In the genomic region with DNA sequence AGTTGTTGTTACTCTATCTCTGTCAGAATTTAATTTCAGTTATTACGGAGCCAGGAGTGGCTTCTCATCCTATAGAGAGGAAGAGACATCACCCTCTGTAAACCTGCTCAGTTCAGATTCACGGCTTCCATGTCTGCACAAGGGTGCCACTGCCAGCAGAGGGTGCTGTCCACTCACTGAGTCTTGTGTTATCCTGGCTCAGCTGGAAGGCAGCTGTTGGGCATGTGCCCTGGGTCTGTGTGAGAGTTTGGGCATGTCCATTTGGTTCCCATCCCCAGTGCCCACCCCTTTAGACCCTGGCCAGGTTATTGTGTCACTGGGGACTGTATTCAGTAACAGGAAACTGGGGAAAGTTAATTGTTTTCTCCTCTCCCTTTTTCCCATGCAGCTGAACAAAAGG, we compare ENCODE assay signal across 8 mouse cellular contexts. TPM values are rescaled to one million over a fixed set of nuclear protein-coding genes. Genes with fewer than 3 reads are reported as not detected.
DNase-seq lines count a peak whose midpoint lies in the region; ATAC-seq and TF ChIP-seq lines count a peak whose summit lies in the region.

No protein-coding gene starts in this region.

- no peaks in the 10 kb centered on the region for H3K4me1 ChIP-seq in hindbrain, postnatal 0 days (ENCODE audit: insufficient read depth, low read length)

- WGBS in hindbrain, postnatal 0 days: 46% methylated on average over 2 of the region's 2 CpGs

- H3K27ac ChIP-seq in hindbrain, postnatal 0 days: no peak overlapping the region

- H3K4me3 ChIP-seq in hindbrain, postnatal 0 days (ENCODE audit: low read length): no peak overlapping the region

- peak; percentile 73 for DNase-seq in Muller cell, postnatal 12 days (ENCODE audit: inconsistent ontology term)
- DNase-seq in c-Kit-positive CD71-positive TER-119-negative erythroid progenitor cells, embryonic 14.5 days (ENCODE audit: low read depth): peak; percentile 68
- DNase-seq in forelimb bud, embryonic 11.5 days (ENCODE audit: low read depth, low spot score): peak; percentile 77
- DNase-seq in hindbrain, postnatal 0 days (ENCODE audit: low spot score): peak; percentile 85
- DNase-seq in left cerebral cortex, adult 11 months (ENCODE audit: low spot score): peak; percentile 43
- peak; percentile 80 for DNase-seq in skeletal muscle tissue, adult 2 months (ENCODE audit: low read depth, low spot score)
- DNase-seq in yolk sac, embryonic 10.5 days (ENCODE audit: low spot score): peak; percentile 39

- H3K4me2 ChIP-seq in hindbrain, postnatal 0 days (ENCODE audit: low read depth, low read length): no peak overlapping the region

- ATAC-seq in hindbrain, postnatal 0 days: peak; percentile 74
- ATAC-seq in megakaryocyte, adult 5-6 weeks (ENCODE audit: poor library complexity, severe bottlenecking): peak; percentile 90

- no peak overlapping the region for H3K9ac ChIP-seq in hindbrain, postnatal 0 days (replicated peaks; ENCODE audit: low read length)

- H3K27me3 ChIP-seq in hindbrain, postnatal 0 days (ENCODE audit: insufficient read depth, low read length): no peaks in the 10 kb centered on the region

- H3K9me3 ChIP-seq in hindbrain, postnatal 0 days (ENCODE audit: low read length): no peaks in the 10 kb centered on the region

- H3K36me3 ChIP-seq in hindbrain, postnatal 0 days (ENCODE audit: insufficient read depth, low read length): peaks cover 6% of the 10 kb centered on the region; the same call in 1 of the 2 replicates

- TF ChIP-seq CTCF in hindbrain, postnatal 0 days (IDR thresholded peaks at IDR 0.05; ENCODE audit: low read depth): peak; percentile 95

RNA-seq across cellular contexts. Expression of gene Srr, which starts 55.7 kb away (rescaled TPM):
- total RNA-seq in hindbrain, postnatal 0 days (2014; rRNA removed): 31.0 and 41.8 TPM in 2 replicates
- polyA plus RNA-seq in hindbrain, postnatal 0 days (2015; fragmentation: Nextera tagmentation; extraction: Ambion mirVana): 32.9 and 36.4 TPM in 2 replicates
- 6.1 and 7.7 TPM in 2 replicates for total RNA-seq in megakaryocyte, adult 5-6 weeks (2015)
- total RNA-seq in megakaryocyte, adult 5-6 weeks (2017): 3.3 and 8.5 TPM in 2 replicates

RNA-seq across cellular contexts. Expression of gene Smg6, which starts 55.8 kb away (rescaled TPM):
- 24.9 and 27.8 TPM in 2 replicates for total RNA-seq in hindbrain, postnatal 0 days (2014; rRNA removed)
- polyA plus RNA-seq in hindbrain, postnatal 0 days (2015; fragmentation: Nextera tagmentation; extraction: Ambion mirVana): 9.8 and 10.0 TPM in 2 replicates
- 13.4 and 15.9 TPM in 2 replicates for total RNA-seq in megakaryocyte, adult 5-6 weeks (2015)
- total RNA-seq in megakaryocyte, adult 5-6 weeks (2017): 18.3 and 20.5 TPM in 2 replicates
